Mouse (Mus musculus): ENCODE measurements around the gene Tubgcp4. TPM values are rescaled to one million over a fixed set of nuclear protein-coding genes. Genes with fewer than 3 reads are reported as not detected.

Gene Tubgcp4
- 8.8 and 11.5 TPM in 2 replicates for polyA plus RNA-seq (2012; rRNA removed)

GRCm38 (mm10) chr2:121170481-121170971 is at the start of gene Tubgcp4:
Gene Tubgcp4, plus strand, starts transcription at chr2:121170654.

GRCm38 (mm10) chr2:121140018-121140882 is 30.2 kb upstream of the Tubgcp4 start, which contains the start of the genes Adal and Lcmt2:
Gene Adal, plus strand, starts transcription at chr2:121140428.
Gene Lcmt2, minus strand, starts transcription at chr2:121140653.

GRCm38 (mm10) chr2:121170980-121171742 is 707 bp downstream of the Tubgcp4 start, which contains the start of gene Zscan29:
Gene Zscan29, minus strand, starts transcription at chr2:121171125.

Other genes starting within 250 kb of the Tubgcp4 start
- 6.2 and 10.6 TPM in 2 replicates for gene Ubr1, start 199.9 kb upstream of the Tubgcp4 start, polyA plus RNA-seq (2012; rRNA removed)
- 4.8 and 5.8 TPM in 2 replicates for gene Tmem62, start 193.6 kb upstream of the Tubgcp4 start, polyA plus RNA-seq (2012; rRNA removed)
- gene Ccndbp1, start 162.3 kb upstream of the Tubgcp4 start, polyA plus RNA-seq (2012; rRNA removed), result 3.7 and 4.2 TPM in 2 replicates
- gene Epb42, start 133.6 kb upstream of the Tubgcp4 start, polyA plus RNA-seq (2012; rRNA removed), result 0.08 TPM in 1 of 2 replicates, not detected in the other
- gene Tgm5, start 84.8 kb upstream of the Tubgcp4 start, polyA plus RNA-seq (2012; rRNA removed), result 0.43 and 0.76 TPM in 2 replicates
- gene Tgm7, start 60.9 kb upstream of the Tubgcp4 start, polyA plus RNA-seq (2012; rRNA removed), result 0.03 TPM in 1 of 2 replicates, not detected in the other
- gene Adal, start 30.2 kb upstream of the Tubgcp4 start, polyA plus RNA-seq (2012; rRNA removed), result 1.00 and 1.4 TPM in 2 replicates
- gene Lcmt2, start 30.0 kb upstream of the Tubgcp4 start, polyA plus RNA-seq (2012; rRNA removed), result 6.1 and 8.3 TPM in 2 replicates
- 0.63 and 0.77 TPM in 2 replicates for gene Zscan29, start 471 bp downstream of the Tubgcp4 start, polyA plus RNA-seq (2012; rRNA removed)
- 4.7 and 8.6 TPM in 2 replicates for gene Trp53bp1, start 100.8 kb downstream of the Tubgcp4 start, polyA plus RNA-seq (2012; rRNA removed)
- 3.0 and 3.6 TPM in 2 replicates for gene Map1a, start 118.9 kb downstream of the Tubgcp4 start, polyA plus RNA-seq (2012; rRNA removed)
- 12.6 and 17.1 TPM in 2 replicates for gene Ppip5k1, start 184.7 kb downstream of the Tubgcp4 start, polyA plus RNA-seq (2012; rRNA removed)
- 582 and 597 TPM in 2 replicates for gene Ckmt1, start 187.1 kb downstream of the Tubgcp4 start, polyA plus RNA-seq (2012; rRNA removed)
- gene Strc, start 216.5 kb downstream of the Tubgcp4 start, polyA plus RNA-seq (2012; rRNA removed), result 0.05 and 0.15 TPM in 2 replicates
- 494 and 1,371 TPM in 2 replicates for gene Pdia3, start 243.1 kb downstream of the Tubgcp4 start, polyA plus RNA-seq (2012; rRNA removed)
- gene Catsper2, start 243.1 kb downstream of the Tubgcp4 start, polyA plus RNA-seq (2012; rRNA removed), result 0.02 and 0.09 TPM in 2 replicates

Measured in stomach, adult 2 months (tissue).